Mouse (Mus musculus) ES-E14 (cell line): ENCODE measurements at regions not wholly inside any gene's neighbourhood (a gene's known extent, or its start where the extent isn't known, plus 50 kb on each side); places are given as distances from the start of the nearest gene placed in this dataset.

Source experiments
- DNase-seq: peaks from one replicate; pipeline ENCODE4 v3.0.0-alpha.2; 2013; ENCODE audit warnings: low read depth, low spot score
- H3K27ac ChIP-seq: 2 replicates; pipeline ENCODE4 v1.5.1; 2012; ENCODE audit warnings: low read depth, mild to moderate bottlenecking, low read length, moderate library complexity, mixed read lengths; ENCODE audit not compliant: poor library complexity, insufficient read depth, severe bottlenecking
- H3K36me3 ChIP-seq: 2 replicates; pipeline ENCODE4 v1.6.1; 2012; ENCODE audit warnings: mild to moderate bottlenecking, low read length, moderate library complexity, mixed read lengths; ENCODE audit not compliant: control insufficient read depth, poor library complexity, insufficient read depth, severe bottlenecking
- H3K4me1 ChIP-seq, 2 experiments: fragments of 150-350 bp in 1 of 2; sonication (generic) in 1 of 2; 2 replicates each; pipeline ENCODE4 v1.6.1; 2012; ENCODE audit warnings: low read length in 2 of 2, mild to moderate bottlenecking in 1 of 2, mixed read lengths in 1 of 2; ENCODE audit not compliant: control insufficient read depth in 2 of 2, insufficient read depth in 2 of 2, poor library complexity in 1 of 2
- H3K4me3 ChIP-seq, 2 experiments: fragments of 150-350 bp in 1 of 2; sonication (generic) in 1 of 2; 2 replicates each; pipeline ENCODE4 v1.5.1; 2012; ENCODE audit warnings: low read length in 2 of 2, low read depth in 1 of 2, mild to moderate bottlenecking in 1 of 2, mixed read lengths in 1 of 2; ENCODE audit not compliant: insufficient read depth in 1 of 2, poor library complexity in 1 of 2, severe bottlenecking in 1 of 2
- H3K9ac ChIP-seq: 2 replicates; pipeline ENCODE4 v1.6.1; 2012; ENCODE audit warnings: low read depth, mild to moderate bottlenecking, low read length, mixed read lengths; ENCODE audit not compliant: poor library complexity, insufficient read depth, severe bottlenecking
- H3K9me3 ChIP-seq: fragments of 150-350 bp; sonication (generic); 2 replicates; pipeline ENCODE4 v1.6.1; 2012; ENCODE audit warnings: low read depth, mild to moderate bottlenecking, low read length; ENCODE audit not compliant: control insufficient read depth, insufficient read depth
- CHD2 ChIP-seq: IDR thresholded peaks from 2 replicates; pipeline ENCODE4 v1.6.1; 2014; ENCODE audit warnings: mild to moderate bottlenecking, low read depth, low read length, inconsistent platforms
- HCFC1 ChIP-seq: IDR thresholded peaks from 2 replicates; pipeline ENCODE4 v1.6.1; 2012; ENCODE audit warnings: low read length, inconsistent platforms, borderline replicate concordance; ENCODE audit not compliant: insufficient read depth
- MAFK ChIP-seq: IDR thresholded peaks from 2 replicates; pipeline ENCODE4 v1.6.1; 2014; ENCODE audit warnings: mild to moderate bottlenecking, low read depth, low read length, inconsistent platforms; ENCODE audit not compliant: insufficient read depth
- ZC3H11A ChIP-seq: IDR thresholded peaks from 2 replicates; pipeline ENCODE4 v1.6.1; 2012; ENCODE audit warnings: low read depth, mild to moderate bottlenecking, inconsistent platforms, low read length, borderline replicate concordance
- ZNF384 ChIP-seq: IDR thresholded peaks from 2 replicates; pipeline ENCODE4 v1.6.1; 2012; ENCODE audit warnings: low read depth, low read length, inconsistent platforms
- in situ Hi-C, 2 experiments: fragments of 600-800 bp; cut with MboI; formaldehyde crosslinking; loops; one replicate each; pipeline ENCODE4 v1.15.1; 2025; ENCODE audit warnings: low sequenced_read_pairs in 2 of 2, inconsistent platforms in 1 of 2; ENCODE audit not compliant: unreplicated experiment in 2 of 2

GRCm38 (mm10) chr5:111958226-111958625, 224.5 kb downstream of the Gm26897 start:
- in situ Hi-C loops, result no loop called here
- Histone ChIP-seq H3K9me3 (no peaks in the 10 kb centered on the region), H3K4me1 (no peaks in the 10 kb centered on the region), H3K9ac (no peak overlapping the region), H3K36me3 (no peaks in the 10 kb centered on the region), H3K27ac (no peak overlapping the region), H3K4me3 (no peak overlapping the region)
- TF ChIP-seq ZNF384, result no peak
- no peak for TF ChIP-seq ZC3H11A
- no peak for TF ChIP-seq MAFK
- no peak for TF ChIP-seq CHD2
- no peak for TF ChIP-seq HCFC1
- DNase-seq, result no peak

- TF ChIP-seq HCFC1 (no peak), ZC3H11A (no peak), MAFK (no peak), CHD2 (no peak), ZNF384 (no peak)
- H3K27ac ChIP-seq, result no peak overlapping the region
- no peak for DNase-seq
- no peak overlapping the region for H3K4me3 ChIP-seq
- no peak overlapping the region for H3K9ac ChIP-seq
- H3K4me1 ChIP-seq, result no peaks in the 10 kb centered on the region
- no peaks in the 10 kb centered on the region for H3K36me3 ChIP-seq
- no peaks in the 10 kb centered on the region for H3K9me3 ChIP-seq
- in situ Hi-C loops, result no loop called here
Observed at GRCm38 (mm10) chr5:111965311-111965710, 231.6 kb downstream of the Gm26897 start.

GRCm38 (mm10) chr5:111968121-111968520, 234.4 kb downstream of the Gm26897 start:
- TF ChIP-seq ZNF384 (no peak), HCFC1 (no peak), CHD2 (no peak), ZC3H11A (no peak), MAFK (no peak)
- Histone ChIP-seq H3K4me3 (no peak overlapping the region), H3K9me3 (no peaks in the 10 kb centered on the region), H3K27ac (no peak overlapping the region), H3K4me1 (no peaks in the 10 kb centered on the region), H3K36me3 (no peaks in the 10 kb centered on the region), H3K9ac (no peak overlapping the region)
- no peak for DNase-seq
- in situ Hi-C loops, result no loop called here

- H3K9me3 ChIP-seq, result no peaks in the 10 kb centered on the region
- no peaks in the 10 kb centered on the region for H3K4me1 ChIP-seq
- no peak overlapping the region for H3K27ac ChIP-seq
- no peak for DNase-seq
- in situ Hi-C loops, result no loop called here
- H3K4me3 ChIP-seq, result no peak overlapping the region
- H3K9ac ChIP-seq, result no peak overlapping the region
- no peak for TF ChIP-seq ZNF384
- TF ChIP-seq CHD2, result no peak
- no peak for TF ChIP-seq HCFC1
- no peak for TF ChIP-seq ZC3H11A
- TF ChIP-seq MAFK, result no peak
- H3K36me3 ChIP-seq, result no peaks in the 10 kb centered on the region
Observed at GRCm38 (mm10) chr5:111968701-111969100, 235.0 kb downstream of the Gm26897 start.

- no peaks in the 10 kb centered on the region for H3K36me3 ChIP-seq
- no peak for DNase-seq
Observed at GRCm38 (mm10) chr5:111971193-111971592, 237.5 kb downstream of the Gm26897 start.

More at GRCm38 (mm10) chr5:111971193-111971592, 237.5 kb downstream of the Gm26897 start:
- H3K4me3 ChIP-seq, result no peak overlapping the region
- no peak overlapping the region for H3K27ac ChIP-seq
- no peak overlapping the region for H3K9ac ChIP-seq
- TF ChIP-seq HCFC1 (no peak), ZNF384 (no peak), CHD2 (no peak), MAFK (no peak), ZC3H11A (no peak)
- no peaks in the 10 kb centered on the region for H3K9me3 ChIP-seq
- H3K4me1 ChIP-seq, result no peaks in the 10 kb centered on the region
- in situ Hi-C loops, result no loop called here
